Mouse (Mus musculus): ENCODE measurements around the gene Twistnb. TPM values are rescaled to one million over a fixed set of nuclear protein-coding genes. Genes with fewer than 3 reads are reported as not detected.

The Twistnb gene
- polyA plus RNA-seq (2014; fragmentation: Nextera tagmentation; extraction: Ambion mirVana), result 67.3 and 71.3 TPM in 2 replicates

- Histone ChIP-seq H3K4me1 (ENCODE audit: control insufficient read depth, insufficient read depth, low read length) (peaks cover 5% of the 10 kb centered on the region; the same call in 1 of the 2 replicates), H3K27me3 (ENCODE audit: control insufficient read depth, insufficient read depth, low read length) (no peaks in the 10 kb centered on the region), H3K4me2 (replicated peaks; ENCODE audit: low read depth, low read length) (peak within 1 kb of the TSS; percentile 54), H3K9ac (replicated peaks; ENCODE audit: low read depth, low read length) (peak within 1 kb of the TSS; percentile 93), H3K27ac (ENCODE audit: low read length) (peak within 1 kb of the TSS; percentile 74), H3K9me3 (ENCODE audit: control insufficient read depth, low read depth, low read length) (no peaks in the 10 kb centered on the region), H3K4me3 (ENCODE audit: low read depth, low read length) (peak within 1 kb of the TSS; percentile 99), H3K36me3 (ENCODE audit: control insufficient read depth, insufficient read depth, low read length) (no peaks in the 10 kb centered on the region)
- peak; percentile 97 for ATAC-seq (ENCODE audit: insufficient number of reproducible peaks, insufficient read depth, low FRiP score, low read depth)
- under 1% methylated on average over 66 of the region's 66 CpGs for WGBS
Measured at GRCm38 (mm10) chr12:33429387-33430160, at the start of gene Twistnb. Gene Twistnb (plus strand): TSS chr12:33429635.

- no peaks in the 10 kb centered on the region for H3K4me1 ChIP-seq (ENCODE audit: control insufficient read depth, insufficient read depth, low read length)
- H3K36me3 ChIP-seq (ENCODE audit: control insufficient read depth, insufficient read depth, low read length), result no peaks in the 10 kb centered on the region
- no peaks in the 10 kb centered on the region for H3K9me3 ChIP-seq (ENCODE audit: control insufficient read depth, low read depth, low read length)
- H3K27me3 ChIP-seq (ENCODE audit: control insufficient read depth, insufficient read depth, low read length), result no peaks in the 10 kb centered on the region
- no peak overlapping the region for H3K27ac ChIP-seq (ENCODE audit: low read length)
- no peak overlapping the region for H3K4me3 ChIP-seq (ENCODE audit: low read depth, low read length)
- WGBS, result 12% methylated on average over 5 of the region's 5 CpGs
- H3K9ac ChIP-seq (replicated peaks; ENCODE audit: low read depth, low read length), result no peak overlapping the region
- peak; percentile 77; the same call in 1 of the 2 replicates for ATAC-seq (ENCODE audit: insufficient number of reproducible peaks, insufficient read depth, low FRiP score, low read depth)
- H3K4me2 ChIP-seq (replicated peaks; ENCODE audit: low read depth, low read length), result no peak overlapping the region
Measured at GRCm38 (mm10) chr12:33388842-33389241, 40.6 kb upstream of the Twistnb start.

DNA sequence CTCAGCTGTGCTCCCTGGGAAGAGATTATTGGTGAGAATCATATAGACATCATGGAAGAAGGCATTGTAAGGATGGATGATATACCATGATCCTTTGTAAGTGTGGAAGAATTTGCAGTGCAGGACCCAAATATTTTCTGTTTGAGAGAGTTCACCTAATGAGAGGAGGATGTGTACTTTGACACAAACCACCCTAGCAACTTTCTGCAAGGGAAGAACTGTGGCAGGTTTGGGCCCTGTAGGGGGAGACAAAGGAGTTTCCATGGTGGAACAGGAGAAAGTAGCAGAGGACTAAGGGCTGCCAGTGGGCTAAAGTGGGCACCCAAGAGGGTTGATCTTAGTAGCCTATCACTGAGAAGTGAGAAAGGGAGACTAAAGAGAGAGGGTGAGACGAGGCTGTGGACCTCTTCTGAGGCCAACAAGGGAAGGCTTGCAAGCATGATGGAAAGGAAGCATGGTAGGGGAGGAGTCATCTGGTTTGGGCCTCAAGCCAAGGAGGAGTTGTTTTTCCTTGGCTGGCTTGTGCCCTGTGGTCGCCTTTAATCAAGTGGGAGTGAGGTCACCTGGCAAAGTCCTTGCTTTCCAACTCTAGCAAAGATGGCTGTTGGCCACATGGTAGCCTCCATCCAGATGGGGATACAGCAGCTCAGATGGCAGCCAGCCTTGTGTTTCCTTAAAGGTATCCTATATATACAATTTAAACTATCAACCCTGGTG, 38.4 kb upstream of the Twistnb start:
- H3K4me2 ChIP-seq (replicated peaks; ENCODE audit: low read depth, low read length), result no peak overlapping the region
- no peak overlapping the region for H3K27ac ChIP-seq (ENCODE audit: low read length)
- no peaks in the 10 kb centered on the region for H3K27me3 ChIP-seq (ENCODE audit: control insufficient read depth, insufficient read depth, low read length)
- H3K4me3 ChIP-seq (ENCODE audit: low read depth, low read length), result no peak overlapping the region
- H3K9me3 ChIP-seq (ENCODE audit: control insufficient read depth, low read depth, low read length), result no peaks in the 10 kb centered on the region
- 66% methylated on average over 2 of the region's 2 CpGs for WGBS
- H3K36me3 ChIP-seq (ENCODE audit: control insufficient read depth, insufficient read depth, low read length), result no peaks in the 10 kb centered on the region
- no peak for ATAC-seq (ENCODE audit: insufficient number of reproducible peaks, insufficient read depth, low FRiP score, low read depth)
- H3K9ac ChIP-seq (replicated peaks; ENCODE audit: low read depth, low read length), result no peak overlapping the region
- H3K4me1 ChIP-seq (ENCODE audit: control insufficient read depth, insufficient read depth, low read length), result peaks cover 4% of the 10 kb centered on the region; the same call in 1 of the 2 replicates

GRCm38 (mm10) chr12:33394804-33395623, 34.4 kb upstream of the Twistnb start, which contains the start of gene Efcab10:
Gene Efcab10 (plus strand): TSS chr12:33394854.
- Histone ChIP-seq H3K4me3 (ENCODE audit: low read depth, low read length) (peak within 1 kb of the TSS; percentile 24; the same call in 1 of the 2 replicates), H3K4me1 (ENCODE audit: control insufficient read depth, insufficient read depth, low read length) (peaks cover 4% of the 10 kb centered on the region; the same call in 1 of the 2 replicates), H3K27me3 (ENCODE audit: control insufficient read depth, insufficient read depth, low read length) (no peaks in the 10 kb centered on the region), H3K4me2 (replicated peaks; ENCODE audit: low read depth, low read length) (peak within 1 kb of the TSS; percentile 46), H3K9me3 (ENCODE audit: control insufficient read depth, low read depth, low read length) (no peaks in the 10 kb centered on the region), H3K9ac (replicated peaks; ENCODE audit: low read depth, low read length) (no peak within 1 kb of the TSS), H3K27ac (ENCODE audit: low read length) (no peak within 1 kb of the TSS), H3K36me3 (ENCODE audit: control insufficient read depth, insufficient read depth, low read length) (no peaks in the 10 kb centered on the region)
- ATAC-seq (ENCODE audit: insufficient number of reproducible peaks, insufficient read depth, low FRiP score, low read depth), result peak; percentile 49; the same call in 1 of the 2 replicates
- WGBS, result 9% methylated on average over 24 of the region's 24 CpGs

GRCm38 (mm10) chr12:33403265-33403693, 26.2 kb upstream of the Twistnb start:
- 18% methylated on average over 7 of the region's 7 CpGs for WGBS
- Histone ChIP-seq H3K4me2 (replicated peaks; ENCODE audit: low read depth, low read length) (no peak overlapping the region), H3K9ac (replicated peaks; ENCODE audit: low read depth, low read length) (no peak overlapping the region), H3K27ac (ENCODE audit: low read length) (no peak overlapping the region), H3K4me3 (ENCODE audit: low read depth, low read length) (no peak overlapping the region), H3K36me3 (ENCODE audit: control insufficient read depth, insufficient read depth, low read length) (no peaks in the 10 kb centered on the region), H3K4me1 (ENCODE audit: control insufficient read depth, insufficient read depth, low read length) (peaks cover 4% of the 10 kb centered on the region; the same call in 1 of the 2 replicates), H3K27me3 (ENCODE audit: control insufficient read depth, insufficient read depth, low read length) (no peaks in the 10 kb centered on the region), H3K9me3 (ENCODE audit: control insufficient read depth, low read depth, low read length) (no peaks in the 10 kb centered on the region)
- peak; percentile 23; the same call in 1 of the 2 replicates for ATAC-seq (ENCODE audit: insufficient number of reproducible peaks, insufficient read depth, low FRiP score, low read depth)

DNA sequence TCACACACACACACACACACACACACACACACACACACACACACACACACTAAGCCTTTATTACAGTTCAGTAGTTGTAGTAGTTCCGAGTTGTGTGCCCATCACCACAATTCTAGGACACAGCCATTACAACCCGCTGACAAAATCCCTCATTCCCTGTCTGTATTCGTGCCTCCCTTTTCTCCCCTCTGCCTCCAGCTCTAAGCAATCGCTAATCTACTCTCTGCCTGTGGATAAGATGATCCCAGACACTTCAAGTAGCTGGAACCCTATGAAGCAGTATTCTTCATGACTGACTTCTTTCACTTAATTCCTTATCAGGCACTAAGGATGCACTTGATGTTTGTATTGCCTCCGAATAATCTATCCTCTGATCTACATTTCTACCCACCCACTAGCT, 24.4 kb upstream of the Twistnb start:
- H3K9me3 ChIP-seq (ENCODE audit: control insufficient read depth, low read depth, low read length), result no peaks in the 10 kb centered on the region
- peaks cover 4% of the 10 kb centered on the region; the same call in 1 of the 2 replicates for H3K4me1 ChIP-seq (ENCODE audit: control insufficient read depth, insufficient read depth, low read length)
- H3K9ac ChIP-seq (replicated peaks; ENCODE audit: low read depth, low read length), result no peak overlapping the region
- no peak overlapping the region for H3K4me3 ChIP-seq (ENCODE audit: low read depth, low read length)
- no peak for ATAC-seq (ENCODE audit: insufficient number of reproducible peaks, insufficient read depth, low FRiP score, low read depth)
- no peaks in the 10 kb centered on the region for H3K27me3 ChIP-seq (ENCODE audit: control insufficient read depth, insufficient read depth, low read length)
- H3K36me3 ChIP-seq (ENCODE audit: control insufficient read depth, insufficient read depth, low read length), result no peaks in the 10 kb centered on the region
- 65% methylated on average over 5 of the region's 5 CpGs for WGBS
- H3K27ac ChIP-seq (ENCODE audit: low read length), result no peak overlapping the region
- H3K4me2 ChIP-seq (replicated peaks; ENCODE audit: low read depth, low read length), result no peak overlapping the region

DNA sequence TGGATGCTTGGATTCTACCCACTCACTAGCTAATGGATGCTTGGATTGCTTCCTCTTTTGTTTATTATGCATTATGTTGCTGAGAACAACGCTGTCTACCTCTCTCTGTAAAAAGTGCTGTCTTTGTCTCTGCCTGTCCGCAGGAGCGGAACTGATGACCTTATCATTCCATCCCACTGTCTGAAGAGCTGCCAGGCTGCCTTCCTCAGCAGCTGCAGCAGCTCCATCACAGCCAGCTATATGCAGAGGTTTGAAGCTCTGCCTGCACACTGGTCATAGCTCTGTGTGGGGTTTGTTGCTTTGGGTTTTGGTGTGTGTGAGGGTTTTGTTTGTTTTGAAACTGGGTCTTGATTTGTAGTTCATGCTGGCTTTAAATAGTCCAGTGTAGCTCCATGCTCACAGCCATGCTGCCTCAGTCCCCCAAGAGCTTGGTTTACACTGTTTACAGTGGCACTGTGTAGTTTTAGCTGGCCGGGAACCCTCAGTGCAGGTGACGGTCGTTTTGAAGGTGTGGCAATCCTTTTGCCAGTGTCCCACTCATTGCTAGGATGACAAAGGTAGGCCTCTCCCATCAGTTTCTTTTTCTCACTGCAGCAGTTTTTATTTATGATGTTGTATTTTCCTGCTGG, 23.9 kb upstream of the Twistnb start:
- Histone ChIP-seq H3K9ac (replicated peaks; ENCODE audit: low read depth, low read length) (no peak overlapping the region), H3K27me3 (ENCODE audit: control insufficient read depth, insufficient read depth, low read length) (no peaks in the 10 kb centered on the region), H3K9me3 (ENCODE audit: control insufficient read depth, low read depth, low read length) (no peaks in the 10 kb centered on the region), H3K27ac (ENCODE audit: low read length) (no peak overlapping the region), H3K36me3 (ENCODE audit: control insufficient read depth, insufficient read depth, low read length) (no peaks in the 10 kb centered on the region), H3K4me1 (ENCODE audit: control insufficient read depth, insufficient read depth, low read length) (peaks cover 4% of the 10 kb centered on the region; the same call in 1 of the 2 replicates), H3K4me2 (replicated peaks; ENCODE audit: low read depth, low read length) (no peak overlapping the region), H3K4me3 (ENCODE audit: low read depth, low read length) (no peak overlapping the region)
- ATAC-seq (ENCODE audit: insufficient number of reproducible peaks, insufficient read depth, low FRiP score, low read depth), result no peak
- WGBS, result 44% methylated on average over 6 of the region's 6 CpGs

All from stomach, embryonic 14.5 days (tissue).